Mouse (Mus musculus): ENCODE results near the gene Usp18.

The Usp18 gene

DNA sequence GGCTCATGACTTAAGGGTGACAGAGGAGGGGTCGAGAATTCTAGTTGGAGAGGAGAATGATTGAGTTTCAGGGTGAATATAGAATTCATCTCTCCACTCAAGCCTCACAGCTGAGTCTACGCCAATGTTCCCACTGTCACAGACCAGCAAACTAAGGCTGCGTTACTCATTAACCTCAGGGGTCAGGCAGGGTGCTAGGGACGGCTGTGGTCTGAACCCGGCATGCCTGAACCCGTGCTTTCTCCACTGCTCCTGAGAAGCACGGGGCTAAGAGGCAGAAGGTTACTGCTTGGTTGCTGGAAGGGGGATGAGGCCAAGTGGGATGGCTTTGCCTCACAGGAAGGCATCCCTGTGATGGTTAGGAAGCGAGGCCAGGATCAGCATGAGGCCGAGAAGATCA lies 54.8 kb downstream of the Usp18 start:
- no peak for DNase-seq (ENCODE audit: low spot score in 2 of 2)

DNA sequence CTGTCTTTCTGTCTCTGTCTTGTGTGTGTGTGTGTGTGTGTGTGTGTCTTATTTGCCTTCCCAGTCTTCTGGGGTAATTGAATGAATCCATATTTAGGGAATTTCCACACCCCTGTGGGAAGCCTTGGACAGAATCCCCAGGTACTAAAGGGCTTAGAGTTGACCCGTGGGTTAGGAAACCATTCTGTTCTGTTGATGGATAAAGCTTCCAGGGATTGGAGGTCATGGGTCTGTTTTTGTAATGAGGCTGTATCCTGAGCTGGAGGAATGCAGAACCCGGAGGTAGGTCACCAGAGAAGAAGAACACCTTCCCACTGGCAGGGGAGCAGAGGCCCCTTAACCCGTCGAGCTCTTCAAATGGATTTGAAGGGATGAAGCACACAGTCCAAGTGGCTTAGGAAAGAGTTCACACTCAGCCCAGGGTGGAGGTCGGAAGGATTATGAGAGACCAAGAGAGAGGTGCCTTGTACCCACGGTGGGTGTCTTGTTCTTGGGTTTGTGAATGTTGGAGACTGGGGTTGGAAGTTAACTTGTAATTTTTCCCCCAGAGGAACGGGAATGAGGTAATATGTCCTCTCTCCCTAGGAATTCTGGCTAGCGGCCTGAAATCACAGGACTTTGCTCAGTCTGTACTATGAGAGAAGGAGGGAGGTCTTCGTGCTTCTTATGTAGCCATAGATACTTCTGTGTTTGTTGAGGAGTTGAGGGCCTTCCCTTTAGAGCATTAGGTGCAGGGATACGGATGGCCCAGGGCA lies 57.9 kb downstream of the Usp18 start:
- no peak for DNase-seq (ENCODE audit: low spot score in 2 of 2)

DNA sequence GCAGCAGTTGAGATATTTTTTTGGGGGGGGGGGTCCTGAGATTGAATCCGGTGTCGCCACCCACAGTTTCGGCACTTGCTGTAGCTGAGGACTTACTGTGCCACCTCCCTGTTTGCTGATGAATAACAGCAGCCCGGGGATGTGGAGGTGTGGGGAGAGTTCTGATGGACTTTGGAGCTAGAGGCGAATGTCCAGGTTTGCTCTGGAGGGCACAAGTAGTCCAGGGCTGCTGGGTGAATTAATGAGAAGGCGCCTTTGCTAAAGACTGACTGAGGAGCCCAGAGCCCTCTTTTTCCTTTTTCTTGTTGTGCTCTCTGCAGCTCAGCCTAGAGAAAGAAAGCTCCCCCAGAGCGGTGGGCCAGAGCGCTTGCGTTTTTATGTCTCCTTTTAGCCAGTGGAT lies 58.9 kb downstream of the Usp18 start:
- DNase-seq (ENCODE audit: low spot score in 2 of 2) = no peak

DNA sequence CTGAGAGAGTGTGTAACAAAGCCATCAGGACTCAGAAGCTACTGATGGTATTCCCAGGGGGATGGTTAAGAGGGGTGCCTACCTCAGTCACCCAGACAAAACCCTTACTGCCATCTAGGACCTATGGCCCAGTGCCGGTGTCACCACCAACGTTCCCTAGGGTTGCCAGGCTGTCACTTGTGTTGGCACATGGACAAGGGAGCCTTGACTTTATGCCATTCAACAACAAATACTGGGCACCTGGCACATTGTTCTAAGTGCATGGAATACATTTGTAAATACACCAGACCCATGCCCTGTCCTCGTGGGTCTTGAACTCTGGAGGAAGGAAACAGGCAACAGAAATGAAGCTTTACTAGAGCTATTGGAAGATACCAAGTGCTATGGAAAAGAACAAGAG lies 59.9 kb downstream of the Usp18 start:
- DNase-seq (ENCODE audit: low spot score in 2 of 2) = no peak

DNA sequence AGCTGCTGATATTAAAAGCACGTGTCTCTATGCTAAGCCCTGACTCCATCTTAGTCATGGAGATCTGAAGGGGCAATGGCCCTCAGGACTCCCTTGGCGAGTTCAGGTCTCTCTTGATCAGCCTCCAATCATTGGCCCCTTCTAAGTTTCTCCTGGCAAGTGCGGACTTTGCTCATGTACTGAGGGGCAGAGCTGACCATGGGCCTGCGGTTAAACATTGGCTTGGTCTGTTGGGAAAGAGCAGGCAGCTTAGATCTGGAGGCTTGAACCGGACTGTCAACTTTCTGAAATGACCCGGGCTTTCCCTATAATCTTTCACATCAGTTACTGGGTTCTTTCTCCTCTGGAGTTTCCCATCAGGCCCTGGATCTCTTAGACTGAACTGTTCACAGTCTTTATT lies 65.3 kb downstream of the Usp18 start:
- no peak for DNase-seq (ENCODE audit: low spot score in 2 of 2)

DNA sequence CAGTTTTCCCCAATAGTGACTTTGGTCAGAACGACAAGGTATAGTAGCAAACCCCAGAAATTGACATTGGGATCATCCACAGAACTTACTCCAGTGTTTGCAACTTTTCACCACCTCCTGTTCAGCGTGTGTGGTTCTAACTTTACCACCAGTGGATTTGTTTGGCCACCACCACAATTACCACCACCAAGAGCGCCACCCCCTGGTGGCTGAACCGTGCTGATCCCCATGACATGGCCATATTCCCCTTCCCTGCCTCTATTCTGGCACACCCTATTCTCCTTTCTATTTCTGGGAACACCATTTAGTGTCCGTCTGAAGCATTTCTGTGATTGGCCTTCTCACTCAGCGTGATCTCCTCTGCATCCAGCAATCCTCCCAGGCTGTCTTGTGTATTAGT lies 73.4 kb downstream of the Usp18 start:
- no peak for DNase-seq (ENCODE audit: low spot score in 2 of 2)

All from cerebellum, postnatal 4 days (tissue).